Mouse (Mus musculus): ENCODE data around the gene Dnah7a. TPM values are rescaled to one million over a fixed set of nuclear protein-coding genes. Genes with fewer than 3 reads are reported as not detected.

Dnah7a gene
- 0.07 TPM for polyA plus RNA-seq (2017; shearing (Covaris generic))

GRCm38 (mm10) chr1:53706431-53707361, at the start of gene Dnah7a:
Dnah7a (minus strand) TSS chr1:53706784.

GRCm38 (mm10) chr1:53352327-53353261, 354.0 kb downstream of the Dnah7a start, which contains the start of the genes Asdurf, Gm28551 and Asnsd1:
Asdurf (minus strand) TSS chr1:53352619.
Gm28551 (minus strand) TSS chr1:53352667.
Asnsd1 (minus strand) TSS chr1:53352752.

Other genes with a start within 250 kb of the Dnah7a start
- 1,296 TPM for gene Stk17b, start 78.4 kb upstream of the Dnah7a start, polyA plus RNA-seq (2017; shearing (Covaris generic))

All from naive thymus-derived CD4-positive, alpha-beta T cell, adult 5 months (primary cell).